Mouse (Mus musculus) olfactory bulb, adult 2 months (tissue): ENCODE measurements around the gene Matn4. TPM values are rescaled to one million over a fixed set of nuclear protein-coding genes. Genes with fewer than 3 reads are reported as not detected.
"Not testable (repeated sequence)": the region's sequence is repeated elsewhere in the genome, so short reads cannot be mapped to it uniquely, and the experiment has no call there.

Source experiments
- H3K27ac ChIP-seq: fragments of 200-500 bp; 2 replicates; pipeline ENCODE4 v1.5.1; 2012; ENCODE audit warnings: low read depth, low read length; ENCODE audit not compliant: insufficient read depth
- H3K4me1 ChIP-seq: fragments of 200-500 bp; 2 replicates; pipeline ENCODE4 v1.6.1; 2012; ENCODE audit warnings: low read length; ENCODE audit not compliant: control insufficient read depth, insufficient read depth
- H3K4me3 ChIP-seq: fragments of 200-500 bp; 2 replicates; pipeline ENCODE4 v1.5.1; 2012; ENCODE audit warnings: mild to moderate bottlenecking, low read depth, low read length, moderate library complexity; ENCODE audit not compliant: insufficient read depth
- CTCF ChIP-seq: fragments of 200-500 bp; IDR thresholded peaks from 2 replicates; pipeline ENCODE4 v1.5.1; 2012; ENCODE audit warnings: low read depth, mild to moderate bottlenecking, low read length, moderate library complexity; ENCODE audit not compliant: insufficient read depth
- POLR2A ChIP-seq: fragments of 200-500 bp; IDR thresholded peaks from 2 replicates; pipeline ENCODE4 v1.6.1; 2012; ENCODE audit warnings: mild to moderate bottlenecking, low read depth, low read length, moderate library complexity; ENCODE audit not compliant: insufficient read depth
- WGBS: fragments of 180-500 bp; shearing (Covaris S2); methylation state at CpG from one replicate; pipeline ENCODE4 v1.1.7; 2018; 5-methylcytosine and 5-hydroxymethylcytosine counted together
- polyA plus RNA-seq: library from polyadenylated mRNA; stranded (reverse); fragments of >200 nt; gene quantifications from 2 replicates; pipeline ENCODE4 v1.2.4, GENCODE M21; 2012; ENCODE audit warnings: low replicate concordance; ENCODE audit not compliant: missing spikeins, insufficient read depth, insufficient read length

The Matn4 gene
- polyA plus RNA-seq, 1 experiment: not detected

GRCm38 (mm10) chr2:164348980-164349379 is 56.0 kb downstream of the Matn4 start:
- TF ChIP-seq POLR2A (no peak), CTCF (no peak)
- 95% methylated on average over 3 of the region's 3 CpGs for WGBS

GRCm38 (mm10) chr2:164347697-164348096 is 57.3 kb downstream of the Matn4 start:
- not testable (repeated sequence) for H3K4me3 ChIP-seq, H3K27ac ChIP-seq

More at GRCm38 (mm10) chr2:164348980-164349379, 56.0 kb downstream of the Matn4 start:
- H3K4me1 ChIP-seq: no peaks in the 10 kb centered on the region
- no peak overlapping the region for H3K27ac ChIP-seq
- no peak overlapping the region for H3K4me3 ChIP-seq

GRCm38 (mm10) chr2:164343732-164344131 is 61.2 kb downstream of the Matn4 start:
- WGBS: 71% methylated on average over 1 of the region's 1 CpGs
- H3K4me1 ChIP-seq, H3K27ac ChIP-seq, H3K4me3 ChIP-seq: not testable (repeated sequence)

More at GRCm38 (mm10) chr2:164347697-164348096, 57.3 kb downstream of the Matn4 start:
- not testable (repeated sequence) for H3K4me1 ChIP-seq

Other genes starting within 250 kb of the Matn4 start
- not detected in 2 replicates for gene Kcns1, start 234.0 kb downstream of the Matn4 start, polyA plus RNA-seq
- not detected in 2 replicates for gene Wfdc5, start 222.4 kb downstream of the Matn4 start, polyA plus RNA-seq
- not detected in 2 replicates for gene Wfdc12, start 214.6 kb downstream of the Matn4 start, polyA plus RNA-seq
- not detected in 2 replicates for gene Wfdc15a, start 205.0 kb downstream of the Matn4 start, polyA plus RNA-seq
- gene Wfdc15b, start 183.5 kb downstream of the Matn4 start, polyA plus RNA-seq: not detected in 2 replicates
- not detected in 2 replicates for gene Svs2, start 166.7 kb downstream of the Matn4 start, polyA plus RNA-seq
- not detected in 2 replicates for gene Svs3b, start 148.5 kb downstream of the Matn4 start, polyA plus RNA-seq
- gene Svs4, start 126.7 kb downstream of the Matn4 start, polyA plus RNA-seq: not detected in 2 replicates
- gene Svs3a, start 115.9 kb downstream of the Matn4 start, polyA plus RNA-seq: not detected in 2 replicates
- not detected in 2 replicates for gene Svs6, start 88.4 kb downstream of the Matn4 start, polyA plus RNA-seq
- not detected in 2 replicates for gene Svs5, start 72.4 kb downstream of the Matn4 start, polyA plus RNA-seq
- not detected in 2 replicates for gene Slpi, start 16.1 kb downstream of the Matn4 start, polyA plus RNA-seq
- not detected in 2 replicates for gene Rbpjl, start 2.0 kb downstream of the Matn4 start, polyA plus RNA-seq
- 124 TPM in 1 of 2 replicates, not detected in the other for gene Sdc4, start 38.7 kb upstream of the Matn4 start, polyA plus RNA-seq
- not detected in 2 replicates for gene Sys1, start 51.8 kb upstream of the Matn4 start, polyA plus RNA-seq
- gene Gm20458, start 55.8 kb upstream of the Matn4 start, polyA plus RNA-seq: not detected in 2 replicates
- not detected in 2 replicates for gene Trp53tg5, start 68.6 kb upstream of the Matn4 start, polyA plus RNA-seq
- gene Dbndd2, start 80.9 kb upstream of the Matn4 start, polyA plus RNA-seq: 84.6 TPM in 1 of 2 replicates, not detected in the other
- gene Pigt, start 92.4 kb upstream of the Matn4 start, polyA plus RNA-seq: not detected in 2 replicates
- gene Wfdc2, start 157.3 kb upstream of the Matn4 start, polyA plus RNA-seq: not detected in 2 replicates
- gene Spint3, start 168.3 kb upstream of the Matn4 start, polyA plus RNA-seq: not detected in 2 replicates
- not detected in 2 replicates for gene Wfdc6a, start 180.3 kb upstream of the Matn4 start, polyA plus RNA-seq
- not detected in 2 replicates for gene Eppin, start 188.4 kb upstream of the Matn4 start, polyA plus RNA-seq
- not detected in 2 replicates for gene Wfdc6b, start 208.4 kb upstream of the Matn4 start, polyA plus RNA-seq
- gene Wfdc8, start 208.5 kb upstream of the Matn4 start, polyA plus RNA-seq: not detected in 2 replicates
- gene Wfdc16, start 233.6 kb upstream of the Matn4 start, polyA plus RNA-seq: not detected in 2 replicates